Mouse (Mus musculus): ENCODE results near the gene Zfp704. TPM values are rescaled to one million over a fixed set of nuclear protein-coding genes. Genes with fewer than 3 reads are reported as not detected.

The Zfp704 gene
- total RNA-seq (2021), result 10 to 100 TPM; 28.8 to 30.4 TPM
- long read RNA-seq, experiment 1, full-length matches to known transcripts, result 3 of 17 reads
- long read RNA-seq, experiment 1, partial matches to known transcripts, result 0 of 17 reads
- long read RNA-seq, experiment 1, other reads (novel, unspliced or antisense), result 14 of 17 reads
- long read RNA-seq, experiment 2, partial matches to known transcripts, result 1 of 11 reads
- long read RNA-seq, experiment 2, other reads (novel, unspliced or antisense), result 10 of 11 reads

DNA sequence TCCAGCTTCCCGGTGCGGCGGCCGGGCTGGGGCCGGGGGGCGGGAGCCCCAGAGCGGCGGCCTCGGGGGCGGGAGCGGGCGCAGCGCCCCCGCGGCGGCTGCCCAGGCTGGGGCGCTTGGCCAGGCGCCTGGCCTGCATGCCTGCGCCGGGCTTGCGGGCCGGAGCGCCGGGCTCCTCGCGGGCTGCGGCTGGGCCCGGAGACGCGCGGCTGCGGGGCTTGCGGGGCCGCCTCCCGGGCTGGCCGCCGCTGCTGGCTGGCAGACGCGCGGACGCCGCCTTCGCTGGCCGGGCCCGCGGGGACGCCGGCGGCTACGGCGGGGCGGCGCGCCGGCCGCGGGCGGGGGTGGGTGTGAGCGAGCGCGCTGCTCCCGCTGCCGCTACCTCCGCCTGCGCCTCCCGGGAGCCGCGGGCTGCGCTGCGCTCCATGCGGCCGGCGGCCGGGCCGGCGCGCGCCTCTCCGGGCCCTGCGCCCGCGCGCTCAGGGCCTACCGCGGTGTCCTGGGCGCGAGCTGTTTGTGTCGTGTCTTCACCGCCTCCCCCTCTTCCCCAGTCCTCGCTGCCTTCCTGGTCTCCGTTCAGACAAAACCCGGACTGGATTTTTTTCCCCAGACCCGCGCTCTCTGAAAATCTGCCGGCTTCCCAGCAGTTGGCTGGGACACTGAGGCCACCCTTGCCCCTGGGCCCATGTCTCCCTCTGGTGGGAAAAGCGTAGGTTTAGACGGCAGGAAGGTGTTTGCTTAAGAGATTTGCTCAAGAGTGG lies at the start of gene Zfp704:
Gene Zfp704, minus strand, starts transcription at position 505 of the 761 bp plus-strand sequence.
- DNase-seq (ENCODE audit: low spot score in 2 of 2), result peak; percentile 77 to 86

DNA sequence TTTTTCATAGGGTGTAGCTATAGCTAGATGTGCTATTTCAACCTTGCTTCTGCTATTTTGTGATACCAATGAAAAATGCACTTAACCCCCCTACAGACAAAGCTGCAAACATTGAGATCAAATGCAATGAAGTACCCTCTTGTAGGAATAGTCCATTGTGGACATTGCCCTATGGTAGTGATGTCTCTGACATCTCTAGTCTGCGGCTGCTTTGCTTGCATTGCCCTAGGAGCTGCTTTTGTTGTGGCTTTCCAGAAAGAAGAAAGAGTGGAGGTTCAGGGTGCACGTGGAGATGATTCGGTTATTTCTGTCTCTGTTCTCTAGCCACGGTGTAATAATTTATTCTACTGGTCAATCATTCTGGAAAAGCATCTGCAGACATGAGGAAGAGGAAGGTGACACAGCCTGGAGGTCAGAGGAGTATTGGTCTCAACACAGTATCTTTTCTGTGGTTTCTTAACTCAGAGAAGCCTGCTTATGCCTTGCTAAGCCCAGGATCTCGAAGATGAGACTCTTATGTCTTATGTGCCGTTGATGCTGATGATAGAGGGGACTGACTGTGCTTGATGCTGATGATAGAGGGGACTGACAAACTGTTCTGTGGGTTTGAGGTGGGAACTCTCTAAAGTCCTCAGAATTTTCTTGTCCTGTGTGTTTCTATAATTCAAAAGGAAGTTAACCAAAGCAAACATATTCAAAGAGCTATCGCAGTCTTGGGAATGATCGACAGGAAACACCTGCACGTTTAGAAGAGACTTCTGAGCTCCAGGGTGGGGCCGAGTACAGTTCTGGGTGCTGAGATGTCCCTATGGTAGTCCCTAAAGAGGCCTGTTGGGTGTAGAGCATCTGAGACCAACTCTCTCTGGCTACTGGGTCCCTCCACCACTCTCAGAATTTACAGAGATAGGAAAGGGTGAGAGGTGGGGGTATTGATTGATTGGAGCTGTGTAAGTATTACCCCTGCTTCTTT lies 23.4 kb upstream of the Zfp704 start:
- DNase-seq (ENCODE audit: low spot score in 2 of 2), result no peak

DNA sequence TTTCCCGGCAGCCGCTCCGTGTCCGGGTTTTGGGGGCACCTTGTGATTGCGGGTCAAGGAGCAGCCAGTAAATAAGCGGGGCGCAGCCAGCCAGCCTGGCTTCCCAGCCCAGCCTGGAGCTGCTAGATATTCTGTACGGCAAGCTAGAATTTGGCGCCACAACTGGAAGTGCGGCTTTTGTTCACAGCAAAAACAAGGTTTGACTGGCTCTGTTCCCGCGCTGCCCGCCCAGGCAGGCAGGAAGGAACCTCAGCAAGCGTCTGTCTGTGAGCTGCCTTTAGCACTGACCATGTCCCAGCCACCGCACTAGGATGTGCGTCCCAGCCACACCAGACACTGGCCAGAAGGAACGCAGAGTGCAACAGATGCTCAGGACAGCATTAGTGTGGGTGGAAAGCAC lies 20.1 kb upstream of the Zfp704 start:
- DNase-seq (ENCODE audit: low spot score in 2 of 2), result peak; percentile 55 to 60

DNA sequence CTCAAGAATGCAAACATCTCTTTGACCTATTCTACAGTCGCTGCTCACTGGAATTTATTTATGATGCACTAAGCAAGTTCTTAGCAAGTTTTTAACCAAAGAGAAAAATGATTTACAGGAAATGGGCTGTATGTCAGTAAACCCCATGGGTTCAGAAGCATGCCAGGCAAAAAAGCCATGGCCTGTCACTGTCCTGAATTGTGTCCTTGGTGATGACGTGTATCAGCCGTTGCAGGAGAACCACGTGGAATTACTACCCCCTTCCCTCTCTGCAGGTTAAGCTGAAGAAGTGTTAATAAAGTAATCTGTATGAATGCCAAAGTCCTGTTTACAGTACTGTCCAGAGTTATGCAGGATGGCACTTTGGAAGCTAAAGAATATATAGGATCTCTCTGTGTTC lies 18.2 kb upstream of the Zfp704 start:
- no peak for DNase-seq (ENCODE audit: low spot score in 2 of 2)

DNA sequence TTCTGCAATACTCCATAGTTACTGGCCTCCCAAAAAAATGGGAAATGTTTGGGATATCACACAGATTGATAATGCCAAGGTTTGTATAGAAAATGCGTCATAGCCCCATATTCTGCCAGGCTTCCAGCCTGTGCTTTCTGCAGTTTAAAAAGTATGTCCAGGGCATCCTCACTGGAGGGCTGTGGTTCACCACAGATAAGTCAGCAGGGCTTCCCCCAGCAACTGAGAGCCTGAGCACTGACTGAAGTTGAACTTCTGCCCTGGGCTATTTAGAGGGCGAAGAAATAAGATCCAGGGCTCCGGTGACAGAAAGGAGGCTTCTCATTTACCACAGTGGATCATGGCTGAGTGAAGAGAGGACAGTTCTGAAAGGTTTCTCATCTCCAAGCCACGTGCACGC lies 16.3 kb upstream of the Zfp704 start:
- DNase-seq (ENCODE audit: low spot score in 2 of 2), result no peak

DNA sequence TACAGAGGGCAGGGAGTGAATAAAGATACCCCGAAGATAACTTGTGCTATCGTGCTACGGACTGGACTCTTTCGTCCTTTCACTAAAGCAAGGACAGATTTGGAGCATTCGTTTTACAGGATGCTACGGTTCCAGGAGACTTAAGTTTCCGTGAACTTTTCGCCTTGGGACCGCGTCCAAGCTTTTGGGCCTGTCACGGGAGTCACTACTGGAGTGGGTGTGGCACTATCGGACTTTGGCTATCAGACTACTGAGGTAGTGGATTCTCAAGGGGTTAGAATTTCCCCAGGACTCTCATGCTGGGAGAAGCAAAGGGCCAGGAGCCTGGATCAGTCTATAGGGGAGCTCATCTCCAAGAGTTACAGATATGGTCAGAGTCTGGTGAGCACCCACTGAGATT lies 10.7 kb upstream of the Zfp704 start:
- no peak for DNase-seq (ENCODE audit: low spot score in 2 of 2)

DNA sequence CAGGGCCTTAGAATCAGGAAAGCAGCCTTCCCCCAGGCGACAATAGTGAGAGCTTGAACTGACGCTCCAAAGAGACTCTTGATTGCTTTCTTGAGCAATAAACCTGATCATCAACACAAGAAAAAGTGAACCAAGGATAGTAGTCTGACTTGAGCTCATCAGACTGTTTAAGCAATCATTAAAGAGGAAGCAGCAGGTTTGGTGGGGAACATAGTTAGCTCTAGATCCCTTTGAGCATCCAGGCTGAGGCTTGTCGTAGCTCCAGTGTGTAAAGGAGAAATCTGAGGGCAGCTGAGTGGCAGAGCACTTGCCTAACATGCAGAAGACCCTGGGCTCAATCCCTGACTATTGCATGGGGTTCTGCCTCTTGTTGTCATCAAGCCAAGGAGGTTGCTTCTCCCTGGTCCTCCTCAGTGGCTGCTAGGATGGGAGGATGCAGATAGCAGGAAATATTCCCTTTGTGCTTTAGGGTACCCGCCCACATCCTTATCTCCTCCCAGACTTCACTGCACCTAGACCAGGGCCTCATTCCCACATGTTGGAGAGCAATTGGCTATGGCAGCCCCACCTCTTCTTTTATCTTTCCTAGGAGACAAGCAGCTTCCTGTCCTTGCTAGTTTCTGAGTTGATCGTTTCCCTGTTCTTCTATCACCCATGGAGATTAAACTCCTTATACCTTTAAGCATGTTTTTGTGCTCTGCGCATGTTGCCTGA lies 9.8 kb upstream of the Zfp704 start:
- no peak for DNase-seq (ENCODE audit: low spot score in 2 of 2)

DNA sequence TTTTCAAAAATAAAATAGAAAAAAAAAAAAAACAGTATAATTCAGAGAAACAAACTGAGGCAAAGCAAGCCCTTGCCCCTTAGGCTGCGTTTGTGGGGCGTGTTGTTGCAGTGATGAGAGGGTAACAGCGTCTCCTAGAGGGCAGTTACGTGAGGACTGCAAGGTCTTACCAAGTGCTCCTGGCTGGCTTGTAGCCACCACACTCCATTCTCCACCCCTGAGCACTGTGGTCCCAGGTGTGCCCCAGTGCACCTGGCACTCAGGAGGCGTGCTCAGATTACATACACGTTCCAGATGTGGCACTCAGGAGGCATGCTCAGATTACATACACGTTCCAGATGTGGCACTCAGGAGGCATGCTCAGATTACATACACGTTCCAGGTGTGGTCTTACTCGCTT lies 7.2 kb upstream of the Zfp704 start:
- no peak for DNase-seq (ENCODE audit: low spot score in 2 of 2)

DNA sequence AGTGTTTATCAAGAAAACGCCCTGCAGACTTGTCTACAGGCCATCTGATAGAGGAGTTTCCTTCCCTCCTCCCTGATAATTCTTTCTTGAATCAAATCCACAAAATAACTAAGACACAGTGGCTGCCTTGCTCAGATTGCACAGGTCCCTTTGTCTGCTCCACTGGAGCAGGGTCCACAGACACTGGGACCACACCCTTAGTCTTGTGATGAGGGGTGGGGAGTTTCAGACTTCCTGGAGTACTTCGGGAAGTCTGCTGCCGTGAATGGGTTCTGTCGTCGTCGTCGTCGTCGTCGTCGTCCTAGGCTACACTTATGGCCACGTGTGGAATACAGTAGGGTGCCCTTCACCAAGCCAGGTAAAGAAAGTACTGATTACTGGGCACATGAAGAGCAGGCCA lies 4.8 kb upstream of the Zfp704 start:
- DNase-seq (ENCODE audit: low spot score in 2 of 2), result no peak

DNA sequence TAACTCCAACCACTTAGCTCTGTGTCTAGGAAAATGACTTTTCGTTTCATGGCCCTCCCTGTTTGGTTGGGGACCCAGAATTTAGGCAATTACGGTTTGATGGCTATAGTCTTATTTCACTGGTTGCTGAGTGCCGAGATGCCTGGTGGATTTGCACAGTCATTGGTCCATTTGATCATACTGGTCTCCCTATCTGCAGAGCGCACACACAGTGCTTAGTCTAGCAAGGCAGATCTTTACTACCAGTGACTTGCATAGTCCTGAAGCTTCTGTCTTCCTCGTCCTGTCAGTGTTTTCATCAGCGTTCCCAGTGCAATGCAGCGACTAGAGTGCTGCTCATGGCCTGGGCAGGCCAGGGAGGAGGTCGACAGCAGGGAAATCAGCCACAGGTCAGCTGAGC lies 4.1 kb upstream of the Zfp704 start:
- no peak for DNase-seq (ENCODE audit: low spot score in 2 of 2)

DNA sequence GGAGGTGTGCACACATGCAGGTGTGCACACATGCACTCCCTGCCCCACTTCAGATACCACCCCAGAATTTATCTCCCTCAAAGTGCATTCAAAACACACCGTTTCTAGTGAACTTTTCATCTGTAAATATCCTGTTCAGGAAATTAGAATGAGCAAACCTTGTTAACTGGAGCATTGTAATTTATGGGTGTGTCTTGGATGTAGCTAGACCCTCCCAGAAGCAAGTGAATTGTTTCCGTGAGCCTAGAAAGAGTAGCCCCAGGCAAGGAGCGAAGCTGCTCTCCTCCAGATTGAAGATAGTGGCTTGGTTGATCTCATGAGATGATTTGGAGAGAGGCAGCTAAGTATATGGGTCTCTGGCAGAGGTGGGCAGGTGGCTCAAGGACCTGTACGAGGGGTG lies 1.3 kb upstream of the Zfp704 start:
- no peak for DNase-seq (ENCODE audit: low spot score in 2 of 2)

DNA sequence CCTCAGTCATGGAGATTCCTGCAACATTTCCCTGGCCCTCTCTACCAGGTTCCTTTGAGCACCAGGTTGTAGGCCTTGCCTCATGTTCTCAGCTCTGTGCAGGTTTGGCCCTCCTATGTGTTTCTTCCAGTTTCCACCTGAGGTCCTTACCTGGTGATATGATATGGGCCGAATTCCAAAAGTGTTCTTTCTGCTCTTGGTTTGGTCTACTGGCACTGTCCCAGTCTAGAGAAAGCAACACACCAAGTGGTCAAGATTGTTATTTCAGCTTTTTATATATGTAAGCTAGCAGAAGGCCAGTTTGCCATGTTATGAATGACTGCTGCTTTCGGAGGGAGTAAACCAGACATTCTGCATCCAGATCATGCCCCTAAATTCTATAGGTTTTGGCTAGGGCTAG lies 541 bp upstream of the Zfp704 start:
- DNase-seq (ENCODE audit: low spot score in 2 of 2), result no peak

DNA sequence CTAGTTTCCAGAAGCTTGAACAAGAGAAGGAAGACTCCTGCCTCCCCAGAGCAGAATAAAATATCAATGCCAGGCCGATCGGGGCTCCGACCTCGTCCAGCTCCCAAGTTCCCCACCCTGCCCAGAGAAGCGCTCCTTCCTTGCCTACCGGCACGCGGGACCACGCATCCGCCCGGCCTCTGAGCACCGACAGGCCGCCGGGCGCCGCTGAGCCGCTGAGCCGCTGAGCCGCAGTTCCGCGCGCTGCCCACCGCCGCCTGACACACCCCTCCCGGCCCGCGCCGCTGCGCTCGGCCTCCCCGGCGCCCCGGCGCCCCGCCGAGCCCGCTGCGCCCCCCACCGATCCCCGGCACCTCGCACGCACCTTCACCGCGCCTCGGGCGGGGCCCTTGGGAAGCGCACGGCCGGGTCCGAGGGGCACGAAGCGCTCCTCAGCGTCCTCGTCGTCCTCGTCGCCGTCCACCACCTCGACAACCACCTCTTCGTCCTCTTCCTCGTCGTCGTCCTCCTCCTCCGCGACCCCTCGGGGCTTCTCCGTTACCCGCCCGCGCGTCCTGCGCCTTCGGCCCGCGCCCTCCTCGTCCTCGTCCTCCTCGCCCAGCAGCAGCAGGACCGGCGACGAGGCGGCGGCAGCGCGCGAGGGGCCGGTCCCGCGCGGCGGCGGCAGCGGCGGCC lies 842 bp downstream of the Zfp704 start:
- DNase-seq (ENCODE audit: low spot score in 2 of 2), result peak; percentile 34 to 50

DNA sequence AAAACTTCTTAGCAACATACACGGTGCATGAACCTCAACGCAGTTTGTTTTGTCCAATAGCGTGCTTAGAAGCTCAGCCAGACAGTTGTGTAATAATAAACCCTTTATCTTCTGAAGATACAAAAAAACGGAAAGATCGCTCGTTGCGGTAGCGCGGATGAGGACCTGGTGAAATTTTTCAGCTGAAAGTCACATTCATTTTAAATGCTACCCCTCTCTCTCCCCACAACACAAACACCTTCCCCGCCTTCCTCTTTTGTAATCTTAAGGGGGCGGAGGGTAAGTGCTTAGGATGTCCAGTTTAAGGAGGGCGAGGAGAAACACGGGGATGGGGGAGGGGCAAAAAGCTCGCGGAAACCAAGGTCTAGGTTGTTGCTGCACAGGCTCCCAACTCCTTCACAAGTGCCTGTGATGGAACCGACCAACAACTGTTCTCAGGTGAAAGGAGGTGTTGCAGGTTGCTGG lies 1.4 kb downstream of the Zfp704 start:
- DNase-seq (ENCODE audit: low spot score in 2 of 2), result peak; percentile 26 to 36

DNA sequence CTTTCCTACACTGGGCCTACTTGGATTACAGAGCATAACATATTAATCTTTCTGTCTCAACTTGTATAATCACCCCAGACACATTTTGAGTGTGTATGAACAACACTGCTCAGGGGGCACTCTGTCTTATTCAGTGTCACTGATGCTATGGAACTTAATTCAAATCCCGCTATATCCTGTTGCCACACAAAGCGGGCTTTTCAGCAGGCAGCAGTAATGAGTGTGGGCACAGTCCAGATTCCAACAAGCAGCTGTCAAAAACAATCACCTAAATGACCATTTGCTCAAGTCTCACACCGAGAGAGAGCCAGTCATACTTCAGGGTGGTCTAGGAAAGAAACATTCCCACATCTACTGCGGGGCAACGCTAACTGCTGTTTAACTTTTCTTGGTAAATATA lies 2.2 kb downstream of the Zfp704 start:
- no peak for DNase-seq (ENCODE audit: low spot score in 2 of 2)

DNA sequence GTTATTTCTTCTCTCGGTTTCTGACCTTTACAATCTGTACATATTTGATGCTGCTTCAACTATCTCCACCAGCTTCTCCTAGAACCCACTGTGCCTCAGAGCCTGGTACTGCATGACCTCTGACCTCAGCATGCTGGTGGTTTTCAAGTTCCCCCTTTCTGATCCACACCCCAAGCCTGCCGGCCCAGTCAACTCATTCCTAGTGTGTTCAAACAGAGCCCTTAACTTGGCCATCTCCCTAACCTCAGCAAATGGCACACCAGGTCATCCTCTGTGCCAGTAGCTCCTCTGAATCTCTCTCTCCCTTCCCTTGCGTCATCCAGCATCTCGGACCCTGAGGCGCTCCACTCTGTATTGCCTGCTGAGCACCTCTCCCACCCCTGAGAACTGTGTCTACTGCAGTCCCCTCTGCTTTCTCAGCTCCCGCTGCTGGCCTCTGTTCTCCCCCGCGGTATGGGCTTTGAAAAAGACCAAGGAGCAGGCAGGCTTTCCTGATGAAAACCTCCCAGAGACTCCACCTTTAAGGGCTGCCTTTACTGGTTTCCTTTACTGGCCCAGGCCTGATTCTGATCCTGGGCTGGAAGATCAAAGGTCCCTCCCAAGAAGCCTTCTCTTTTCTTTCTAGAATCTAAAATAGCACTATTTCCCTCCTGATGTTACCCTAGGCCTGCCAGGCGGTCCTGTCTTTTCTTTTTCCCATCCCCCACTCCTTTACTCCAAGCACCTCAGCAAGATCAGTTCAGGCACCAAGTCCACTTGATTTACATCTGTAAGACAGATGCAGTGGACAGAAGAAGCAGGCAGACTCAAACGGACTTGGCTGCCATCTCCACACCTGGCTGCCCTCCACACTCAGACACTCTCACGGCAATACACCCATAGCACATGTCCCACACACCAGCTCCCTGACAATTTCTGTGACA lies 3.8 kb downstream of the Zfp704 start:
- DNase-seq (ENCODE audit: low spot score in 2 of 2), result no peak

DNA sequence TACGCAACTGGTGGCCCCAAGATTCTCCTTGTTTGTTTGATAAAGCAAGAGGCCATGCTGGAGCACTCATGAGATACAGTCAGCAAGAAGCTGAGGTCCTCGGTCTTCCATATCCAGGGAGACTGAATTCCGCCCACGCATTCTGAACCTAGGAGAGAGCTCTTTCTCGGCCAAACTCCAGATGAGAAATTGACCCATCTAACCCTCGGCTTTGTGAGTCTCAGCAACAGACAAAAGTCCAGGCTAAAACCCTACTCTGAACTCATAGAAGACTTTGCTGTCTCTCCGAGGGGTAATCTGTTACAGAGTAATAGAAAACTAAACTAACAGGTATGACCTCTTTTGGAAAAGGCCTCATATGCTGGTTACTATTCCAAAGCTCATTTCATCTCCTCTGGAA lies 4.9 kb downstream of the Zfp704 start:
- DNase-seq (ENCODE audit: low spot score in 2 of 2), result no peak

DNA sequence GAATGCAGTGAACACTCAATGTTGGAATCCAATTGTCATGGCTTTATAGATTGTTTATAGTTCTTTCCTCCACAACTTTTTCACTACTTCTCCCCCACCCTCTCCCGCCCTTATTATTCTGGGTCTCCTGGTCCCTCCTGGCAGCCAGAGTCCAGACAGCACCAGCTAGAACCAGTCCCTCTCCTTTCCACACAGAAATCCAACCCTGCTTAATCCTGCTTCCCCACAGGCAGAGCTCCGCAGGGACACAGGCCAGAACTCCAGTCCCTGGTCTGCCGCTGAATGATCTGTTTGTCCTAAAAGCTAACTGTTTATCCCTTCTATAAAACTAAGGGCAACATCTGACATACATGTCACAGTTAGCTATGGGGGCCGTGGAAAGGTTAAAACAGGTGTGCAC lies 6.0 kb downstream of the Zfp704 start:
- no peak for DNase-seq (ENCODE audit: low spot score in 2 of 2)

DNA sequence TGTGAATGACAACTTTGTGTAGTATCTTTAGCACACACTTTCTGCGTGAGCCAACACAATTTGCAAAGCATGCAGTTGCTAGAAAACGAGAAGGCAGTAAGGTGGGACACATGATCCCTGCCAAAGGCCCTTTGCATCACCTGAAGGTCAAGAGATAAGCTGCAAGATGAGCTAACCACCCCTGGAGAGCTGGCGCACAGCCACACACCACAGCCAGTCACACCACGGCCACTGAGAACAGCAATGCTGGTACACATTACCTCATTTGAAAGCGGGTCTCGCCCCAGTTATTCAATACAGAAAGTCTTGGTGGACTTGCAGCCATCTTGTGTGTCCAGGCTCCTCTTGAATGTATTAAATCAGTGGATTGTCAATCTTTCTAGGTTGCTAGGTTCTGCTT lies 9.3 kb downstream of the Zfp704 start:
- no peak for DNase-seq (ENCODE audit: low spot score in 2 of 2)
